ENCODE assay signal across 13 mouse cellular contexts in the genomic region with DNA sequence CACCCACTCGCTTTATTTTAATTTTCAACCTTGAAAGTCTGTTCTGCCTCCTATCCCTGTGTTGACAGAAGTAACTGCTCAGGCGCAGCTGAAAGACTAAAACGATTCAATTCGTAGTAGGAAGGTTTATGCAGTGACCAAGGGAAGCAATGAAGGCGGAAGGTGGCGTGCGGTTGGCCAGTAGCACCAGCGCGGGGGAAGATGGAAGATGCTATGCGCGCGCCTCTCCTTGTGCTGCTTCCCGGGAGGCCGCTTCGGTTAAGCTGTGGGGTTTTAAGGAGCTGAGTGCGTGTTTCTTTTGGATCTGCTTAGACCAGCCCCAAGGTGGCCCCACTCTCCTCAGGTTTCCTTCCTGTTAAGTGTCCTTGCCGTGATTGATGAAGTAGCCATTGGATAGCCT. TPM values are rescaled to one million over a fixed set of nuclear protein-coding genes. Genes with fewer than 3 reads are reported as not detected.
DNase-seq lines count a peak whose midpoint lies in the region; ATAC-seq lines count a peak whose summit lies in the region.
"Had no signal": no experiment of that assay in that cellular context is flagged by ENCODE, and none has a peak within 500 bp of the region (broad histone marks: within the 10 kb centered on the region; RNA-seq: fewer than 3 reads in every experiment).

No protein-coding gene starts in this region.

- H3K4me3 ChIP-seq in heart, embryonic 15.5 days: no peak overlapping the region
- no peak overlapping the region for H3K4me3 ChIP-seq in liver, embryonic 12.5 days
- H3K4me3 ChIP-seq in liver, embryonic 16.5 days (ENCODE audit: low read depth, low read length): no peak overlapping the region
- H3K4me3 ChIP-seq: midbrain, embryonic 13.5 days had no signal

- no peak for DNase-seq in heart, adult 11 months
- no peak for DNase-seq in liver
- peak; percentile 39 for DNase-seq in brain, adult 2 months (ENCODE audit: low read depth, low spot score)
- no peak for DNase-seq in cerebellum, postnatal 14 days
- DNase-seq in adrenal gland, postnatal 4 days (ENCODE audit: low spot score in 2 of 2): no peak
- DNase-seq: adrenal gland, adult 8-10 months; layer of hippocampus, postnatal 36 days had no signal

- no peaks in the 10 kb centered on the region for H3K36me3 ChIP-seq in heart, embryonic 15.5 days
- no peaks in the 10 kb centered on the region for H3K36me3 ChIP-seq in liver, embryonic 12.5 days
- no peaks in the 10 kb centered on the region for H3K36me3 ChIP-seq in liver, embryonic 16.5 days (ENCODE audit: control insufficient read depth, insufficient read depth)
- H3K36me3 ChIP-seq: midbrain, embryonic 13.5 days had no signal

- WGBS in heart, embryonic 15.5 days: 60% methylated on average over 17 of the region's 17 CpGs
- 64% methylated on average over 17 of the region's 17 CpGs for WGBS in liver, embryonic 12.5 days (ENCODE audit: insufficient replicate concordance)
- WGBS in liver, embryonic 16.5 days (ENCODE audit: insufficient replicate concordance): 71% methylated on average over 17 of the region's 17 CpGs

- no peaks in the 10 kb centered on the region for H3K27me3 ChIP-seq in heart, embryonic 15.5 days
- no peaks in the 10 kb centered on the region for H3K27me3 ChIP-seq in liver, embryonic 12.5 days (replicated peaks)
- no peaks in the 10 kb centered on the region for H3K27me3 ChIP-seq in liver, embryonic 16.5 days (ENCODE audit: control insufficient read depth, insufficient read depth, low read depth, low read length)
- H3K27me3 ChIP-seq: midbrain, embryonic 13.5 days; Patski had no signal

- no peak overlapping the region for H3K9ac ChIP-seq in heart, embryonic 15.5 days
- H3K9ac ChIP-seq in liver, embryonic 12.5 days: no peak overlapping the region
- no peak overlapping the region for H3K9ac ChIP-seq in liver, embryonic 16.5 days (ENCODE audit: low read depth, low read length)
- H3K9ac ChIP-seq: midbrain, embryonic 13.5 days had no signal

- no peaks in the 10 kb centered on the region for H3K4me1 ChIP-seq in heart, embryonic 15.5 days (replicated peaks)
- H3K4me1 ChIP-seq in liver, embryonic 12.5 days: peaks cover 5% of the 10 kb centered on the region; the same call in 1 of the 2 replicates
- peaks cover 4% of the 10 kb centered on the region for H3K4me1 ChIP-seq in liver, embryonic 16.5 days (ENCODE audit: control insufficient read depth, low read depth, low read length)

- H3K4me2 ChIP-seq in heart, embryonic 15.5 days: peak overlapping the region; percentile 23; the same call in 1 of the 2 replicates
- no peak overlapping the region for H3K4me2 ChIP-seq in liver, embryonic 12.5 days
- H3K4me2 ChIP-seq in liver, embryonic 16.5 days (ENCODE audit: low read depth, low read length): no peak overlapping the region
- H3K4me2 ChIP-seq: midbrain, embryonic 13.5 days had no signal

- H3K9me3 ChIP-seq in heart, embryonic 15.5 days (replicated peaks): no peaks in the 10 kb centered on the region
- no peaks in the 10 kb centered on the region for H3K9me3 ChIP-seq in liver, embryonic 12.5 days (replicated peaks)
- H3K9me3 ChIP-seq in liver, embryonic 16.5 days (replicated peaks; ENCODE audit: control insufficient read depth, low read length): no peaks in the 10 kb centered on the region

- H3K27ac ChIP-seq in heart, embryonic 15.5 days: no peak overlapping the region
- 0 out of 2 replicates have a peak overlapping the region, but pooled peaks have one; percentile 56 for H3K27ac ChIP-seq in liver, embryonic 12.5 days
- H3K27ac ChIP-seq in liver, embryonic 16.5 days (ENCODE audit: low read length): peak overlapping the region; percentile 81
- H3K27ac ChIP-seq: midbrain, embryonic 13.5 days had no signal

- ATAC-seq in heart, embryonic 15.5 days (replicated peaks; ENCODE audit: insufficient number of reproducible peaks, insufficient read depth, low FRiP score, low read depth): no peak
- no peak for ATAC-seq in liver, embryonic 12.5 days
- ATAC-seq in liver, embryonic 16.5 days (ENCODE audit: low read depth): no peak
- ATAC-seq: inflammation-experienced regulatory T-cells, adult 6 months; midbrain, embryonic 13.5 days; Patski had no signal

RNA-seq across cellular contexts. Expression of gene Enc1, which starts 15.8 kb away (rescaled TPM):
- polyA plus RNA-seq in heart, embryonic 15.5 days (2015; fragmentation: Nextera tagmentation; extraction: Ambion mirVana): 3.8 and 4.0 TPM in 2 replicates
- 0.92 and 0.93 TPM in 2 replicates for polyA plus RNA-seq in liver, embryonic 12.5 days (2016; fragmentation: Nextera tagmentation; extraction: Ambion mirVana)
- polyA plus RNA-seq in liver, embryonic 16.5 days (2015; fragmentation: Nextera tagmentation; extraction: Ambion mirVana): 0.76 and 0.86 TPM in 2 replicates
- 10 to 100 TPM; 12.8 to 12.9 TPM for total RNA-seq in adrenal gland, postnatal 4 days (2021)

RNA-seq across cellular contexts. Expression of gene Hexb, which starts 27.0 kb away (rescaled TPM):
- polyA plus RNA-seq in heart, embryonic 15.5 days (2015; fragmentation: Nextera tagmentation; extraction: Ambion mirVana): 35.1 and 46.6 TPM in 2 replicates
- 14.1 and 15.1 TPM in 2 replicates for polyA plus RNA-seq in liver, embryonic 12.5 days (2016; fragmentation: Nextera tagmentation; extraction: Ambion mirVana)
- 29.5 and 32.2 TPM in 2 replicates for polyA plus RNA-seq in liver, embryonic 16.5 days (2015; fragmentation: Nextera tagmentation; extraction: Ambion mirVana)
- 10 to 100 TPM; 30.8 to 38.7 TPM for total RNA-seq in adrenal gland, postnatal 4 days (2021)
